Mouse (Mus musculus) embryo, embryonic 9.5 days (tissue): ENCODE results near the gene Vsnl1.

Experiments
- DNase-seq: peaks from one replicate; pipeline ENCODE4 v3.0.0-alpha.2; 2017; ENCODE audit errors: extremely low spot score

Vsnl1 gene

DNA sequence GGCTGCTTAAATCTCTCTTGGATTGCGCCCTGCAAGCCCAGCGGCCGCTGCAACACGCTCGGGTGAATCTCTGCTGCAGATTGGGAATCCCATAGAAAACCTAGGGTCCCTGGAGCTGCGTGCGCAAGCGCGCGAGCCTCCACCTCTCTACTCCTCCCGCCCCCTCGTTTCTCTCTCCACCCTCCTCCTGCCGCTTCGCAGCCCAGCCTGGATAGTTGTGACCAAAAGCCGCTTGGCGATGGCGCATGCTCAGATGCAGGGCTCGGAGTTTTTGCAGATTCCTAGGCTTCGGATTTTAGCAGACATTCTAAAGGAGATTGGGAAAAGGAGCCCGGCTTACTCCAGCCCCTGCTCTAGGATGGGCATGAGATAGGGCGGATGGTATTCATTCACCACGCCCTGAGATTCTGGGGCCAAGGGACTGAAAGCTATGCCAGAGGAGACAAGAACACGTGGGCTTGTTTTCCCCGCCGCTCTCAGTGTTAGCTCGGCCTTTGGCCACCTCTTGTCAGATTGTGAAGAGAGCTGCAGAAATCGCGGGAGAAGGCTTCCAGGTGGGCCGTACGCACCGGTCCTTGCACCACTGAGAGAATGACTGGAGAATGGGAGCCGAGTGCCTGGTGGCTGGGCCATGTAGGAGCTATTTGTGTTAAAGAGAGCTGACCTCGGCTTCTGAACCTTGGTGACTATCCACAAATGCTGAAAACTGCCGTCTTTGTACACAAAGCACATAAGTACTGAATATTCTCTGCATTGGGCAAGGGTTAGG, at the start of gene Vsnl1:
TSS of gene Vsnl1 (minus strand) at position 117 of the 769 bp plus-strand sequence.
- DNase-seq: peak; percentile 87

- no peak for DNase-seq
Measured at GRCm38 (mm10) chr12:11456632-11457031, 20.2 kb upstream of the Vsnl1 start.

DNA sequence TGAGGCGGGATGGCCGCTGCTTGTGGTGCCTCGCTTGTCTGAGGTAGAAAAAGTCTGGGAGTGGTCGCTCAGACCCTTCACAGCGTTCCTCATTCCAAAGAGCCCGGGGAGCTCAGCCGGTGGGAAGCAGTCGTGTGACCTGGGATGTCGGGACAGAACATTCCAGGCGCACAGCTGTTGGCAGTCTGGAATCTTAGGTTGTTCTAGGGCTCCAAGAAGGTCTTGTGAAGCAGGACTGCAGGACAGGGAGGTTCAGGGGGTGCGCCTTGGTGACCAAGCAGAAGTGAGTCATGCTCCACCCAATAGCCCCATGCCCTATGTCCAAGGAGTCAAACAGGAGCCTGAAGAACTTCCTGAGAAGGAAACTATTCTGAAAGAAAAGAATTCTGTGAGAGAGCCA, 19.8 kb upstream of the Vsnl1 start:
- DNase-seq: no peak

DNA sequence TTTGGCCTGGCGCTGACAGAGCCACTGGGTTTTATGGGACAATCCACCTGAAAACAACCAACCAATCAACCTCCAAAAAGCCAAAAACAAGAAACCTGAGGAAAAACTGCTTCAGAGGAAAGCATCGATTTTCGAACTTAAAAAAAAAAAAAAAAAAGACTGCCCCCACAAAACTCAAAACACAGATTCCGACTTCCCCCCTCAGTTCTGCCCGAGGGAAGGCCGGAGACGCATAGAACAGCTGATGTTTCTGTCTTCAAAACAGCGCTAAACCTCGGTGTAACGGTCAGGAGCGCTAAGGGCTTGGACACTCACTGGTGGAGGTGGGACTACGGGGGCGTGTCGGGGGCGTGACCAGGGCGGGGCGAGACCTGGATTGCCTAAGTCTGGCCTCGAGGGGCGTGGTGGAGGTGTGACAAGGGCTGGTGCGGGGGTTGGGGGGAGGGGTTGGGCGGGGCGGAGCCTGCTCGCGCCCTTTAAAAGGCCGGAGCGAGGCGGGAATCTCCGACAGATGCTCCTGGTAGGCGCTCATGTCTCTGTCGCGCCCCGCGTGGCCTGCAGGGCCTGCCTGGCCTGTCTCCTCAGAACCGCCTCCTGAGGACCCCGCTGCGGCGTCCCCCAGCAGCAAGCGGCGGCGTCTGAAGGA, 19.3 kb upstream of the Vsnl1 start, which contains the start of gene Rad51ap2:
TSS of gene Rad51ap2 (plus strand) at position 531 of the 646 bp plus-strand sequence.
- DNase-seq: peak; percentile 98

- DNase-seq: no peak
Measured at GRCm38 (mm10) chr12:11454146-11454545, 17.7 kb upstream of the Vsnl1 start.

GRCm38 (mm10) chr12:11437907-11438447, 1.6 kb upstream of the Vsnl1 start:
- DNase-seq: peak; percentile 29

GRCm38 (mm10) chr12:11437266-11437906, 973 bp upstream of the Vsnl1 start:
- DNase-seq: peak; percentile 85

DNA sequence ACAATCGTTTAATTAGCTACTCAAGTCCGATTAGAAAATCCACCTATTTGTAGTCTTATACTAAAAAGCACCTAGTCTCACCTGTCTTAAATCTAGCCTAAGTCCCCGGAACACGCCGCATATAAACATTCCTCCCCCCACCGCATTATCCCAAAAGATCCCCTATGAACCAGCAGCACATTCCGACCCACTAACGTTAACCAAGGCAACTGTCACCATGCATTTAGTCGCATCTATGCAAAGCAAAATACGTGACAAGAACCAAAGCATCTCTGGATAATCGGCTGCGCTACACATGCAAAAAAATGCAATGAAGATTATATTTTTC, 426 bp downstream of the Vsnl1 start:
- peak; percentile 4 for DNase-seq

DNA sequence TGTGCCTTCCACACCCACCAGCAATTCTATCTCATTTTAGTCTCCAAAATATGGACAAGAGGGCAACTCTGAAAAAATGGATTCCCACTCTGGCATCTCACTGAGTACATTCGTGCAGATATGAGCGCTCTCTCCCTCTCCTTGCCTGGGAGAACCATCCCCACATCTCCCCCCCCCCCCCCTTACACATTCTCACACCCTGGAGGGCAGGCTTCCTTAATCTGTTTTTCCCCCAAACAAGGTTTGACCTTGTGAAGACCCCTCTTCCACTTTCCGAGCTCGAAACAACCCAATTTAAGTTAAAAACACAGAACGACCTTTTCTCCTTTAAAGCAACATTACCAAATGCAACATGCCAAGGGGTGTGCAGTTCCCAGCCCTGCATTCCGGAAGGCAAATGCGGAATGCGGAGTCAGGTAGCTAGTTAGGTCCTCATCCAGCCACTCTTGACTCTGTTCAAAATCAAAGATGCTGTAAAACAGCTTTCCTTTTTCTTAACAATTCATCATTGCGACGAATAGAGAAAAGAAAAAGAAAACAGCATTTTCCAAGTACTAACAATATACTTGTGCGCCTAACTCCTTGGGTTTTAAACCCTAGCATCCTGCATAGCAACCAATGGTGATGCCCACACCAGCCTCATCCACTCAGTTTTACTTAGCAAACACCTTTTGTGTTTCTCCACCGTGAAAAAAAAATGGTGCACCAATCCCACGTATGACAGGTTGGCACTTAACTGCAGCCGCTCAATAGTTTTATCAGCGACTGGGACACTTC, 979 bp downstream of the Vsnl1 start:
- peak; percentile 12 for DNase-seq

DNA sequence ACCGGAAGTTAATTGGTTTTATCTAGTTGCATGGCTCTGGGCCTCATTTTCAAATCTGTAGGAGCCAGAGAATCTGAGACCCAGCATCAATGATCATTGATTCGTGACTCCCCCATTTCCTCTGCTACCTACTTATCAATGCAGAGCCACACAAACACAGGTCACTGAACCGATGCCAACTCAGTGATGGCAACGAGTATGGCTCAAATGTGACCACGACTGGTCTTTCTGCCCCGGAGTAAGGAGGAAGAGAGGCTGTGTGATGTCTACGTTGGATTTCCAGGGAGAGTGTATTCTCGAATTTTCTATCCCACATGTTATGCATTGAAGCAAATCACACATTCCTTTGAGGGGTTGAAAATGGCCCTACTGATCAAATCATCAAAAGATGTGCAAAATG, 2.0 kb downstream of the Vsnl1 start:
- DNase-seq: no peak

DNA sequence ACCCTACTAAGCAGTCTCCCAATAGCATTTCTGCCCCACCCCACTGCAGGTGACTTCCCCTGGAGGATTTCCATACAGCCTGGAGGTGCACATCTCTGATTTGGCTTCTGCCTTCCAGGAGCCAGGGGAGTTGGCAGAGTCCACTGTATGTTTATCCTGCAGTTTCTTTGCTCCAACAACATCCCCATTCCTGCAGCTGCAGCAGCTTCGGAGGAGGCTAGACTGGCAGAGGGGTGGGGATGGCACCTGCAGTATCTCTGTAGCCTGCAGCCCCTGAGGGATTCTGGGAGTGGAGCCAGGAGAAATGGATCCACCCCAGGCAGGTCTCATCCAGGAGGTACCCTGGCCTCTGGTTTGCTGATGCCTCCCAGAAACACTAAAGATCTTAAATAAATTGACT, 2.7 kb downstream of the Vsnl1 start:
- no peak for DNase-seq

DNA sequence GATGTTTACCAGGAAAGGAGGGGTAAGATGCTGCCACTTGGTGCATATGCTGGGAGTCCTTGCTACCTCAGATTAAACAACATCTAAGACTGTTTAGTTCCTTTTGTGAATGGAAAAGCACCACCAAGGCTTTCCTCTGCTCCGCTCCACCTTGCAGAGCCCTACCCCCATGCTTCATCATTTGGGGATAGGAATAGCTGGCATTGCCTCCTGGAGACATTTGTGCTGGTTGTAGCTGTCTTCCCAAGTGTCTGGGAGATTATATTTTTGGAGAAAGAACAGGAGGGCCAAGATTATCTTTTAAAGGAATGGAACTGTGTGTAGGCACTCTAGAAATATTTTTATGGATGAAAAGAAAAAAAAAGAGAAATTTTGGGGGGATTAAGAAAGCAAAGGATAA, 3.3 kb downstream of the Vsnl1 start:
- DNase-seq: no peak

DNA sequence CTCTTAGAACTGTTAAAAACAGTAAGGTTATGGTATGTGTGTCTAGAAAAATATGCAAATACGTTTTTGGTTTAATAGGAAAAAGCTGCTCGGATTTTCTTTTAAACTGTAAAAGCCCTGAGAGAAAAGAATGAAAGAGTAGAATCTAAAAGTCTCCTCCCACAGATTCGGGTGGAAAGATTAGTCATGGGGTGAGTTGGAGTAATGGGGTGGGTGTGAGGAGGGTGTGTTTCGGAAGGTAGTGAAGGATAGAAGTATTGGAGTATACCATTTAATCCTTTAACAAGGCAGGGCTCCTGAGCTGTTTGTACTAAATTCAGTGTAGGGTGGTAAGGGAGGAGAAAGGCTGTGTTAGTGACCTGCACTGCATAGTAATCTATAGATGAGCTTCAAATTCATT, 9.0 kb downstream of the Vsnl1 start:
- no peak for DNase-seq

GRCm38 (mm10) chr12:11418112-11418511, 18.3 kb downstream of the Vsnl1 start:
- DNase-seq: no peak

DNA sequence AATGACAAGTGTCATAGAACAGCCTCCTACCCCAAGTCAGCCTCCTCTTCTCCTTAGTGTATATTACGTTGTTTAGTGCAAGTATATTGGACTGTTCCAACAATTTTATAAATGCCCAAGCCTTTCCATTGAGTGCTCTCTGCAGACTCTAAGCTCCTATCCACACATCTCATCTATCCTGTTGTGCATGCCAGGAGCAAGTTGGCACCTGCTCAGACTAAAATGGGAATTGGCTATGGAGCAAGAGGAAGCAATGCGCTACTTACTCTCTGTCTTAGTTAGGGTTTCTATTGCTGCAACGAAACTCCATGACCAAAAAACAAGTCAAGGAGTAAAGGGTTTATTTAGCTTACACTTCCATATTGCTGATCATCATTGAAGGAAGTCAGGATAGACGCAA, 28.7 kb downstream of the Vsnl1 start:
- DNase-seq: no peak

DNA sequence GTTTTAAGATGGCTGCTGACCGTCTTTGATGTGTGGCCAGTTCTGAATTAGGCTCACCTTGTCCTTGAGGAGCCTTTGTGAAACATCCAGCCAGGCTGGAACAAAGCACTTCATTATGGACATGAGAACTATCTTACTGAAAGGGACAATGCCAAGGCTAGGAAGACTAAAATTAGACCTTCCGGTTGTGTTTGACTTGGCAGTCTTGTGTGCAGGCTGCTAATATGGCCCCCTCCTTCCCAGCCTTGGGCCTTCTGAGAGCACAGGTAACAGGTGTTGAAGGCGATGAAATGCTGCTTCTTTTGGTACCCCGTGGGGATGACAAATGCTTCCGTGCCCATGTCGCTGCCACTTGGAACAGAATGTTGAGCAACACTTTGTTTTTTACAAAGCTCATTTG, 37.6 kb downstream of the Vsnl1 start:
- no peak for DNase-seq

DNA sequence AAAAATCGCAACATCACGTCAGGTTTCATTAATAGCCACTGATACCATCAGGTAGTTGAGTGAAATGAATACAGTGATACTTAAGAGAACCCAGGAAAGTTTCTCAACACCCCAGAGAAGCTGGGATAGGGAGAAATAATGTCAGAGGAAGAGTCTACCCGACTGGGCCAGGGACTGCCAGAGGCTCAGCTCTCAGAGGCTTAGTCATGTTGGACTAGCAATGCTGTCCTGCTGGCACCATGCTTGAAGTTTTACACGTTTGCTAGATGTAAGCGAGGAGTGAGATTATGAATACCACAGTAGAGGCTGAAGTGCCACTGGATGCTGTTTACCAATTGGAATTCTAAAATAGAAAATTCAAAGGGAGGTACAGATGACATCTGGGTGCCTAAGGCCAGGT, 39.4 kb downstream of the Vsnl1 start:
- DNase-seq: no peak

GRCm38 (mm10) chr12:11395470-11395869, 40.9 kb downstream of the Vsnl1 start:
- DNase-seq: no peak

DNA sequence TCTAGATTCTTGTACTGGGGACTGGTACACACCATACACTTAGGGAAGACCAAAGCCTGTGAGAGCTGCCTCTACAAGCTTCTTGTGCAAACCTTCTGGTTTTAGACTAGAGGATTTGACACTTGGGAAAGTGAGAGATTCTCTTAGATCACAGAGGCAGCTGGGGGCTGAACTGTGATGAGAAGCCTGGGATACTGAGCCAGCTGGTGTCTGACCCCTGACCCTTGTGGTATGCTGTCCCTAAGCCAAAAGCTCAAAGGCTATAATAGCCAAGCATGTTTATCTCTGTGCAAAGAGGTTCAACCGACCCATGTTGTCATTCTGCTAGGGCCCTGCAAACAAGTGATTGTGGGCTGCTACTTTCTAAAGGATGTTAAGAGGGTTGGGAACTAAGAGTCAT, 43.9 kb downstream of the Vsnl1 start:
- DNase-seq: peak; percentile 45

- DNase-seq: peak; percentile 20
Measured at GRCm38 (mm10) chr12:11391244-11391949, 45.0 kb downstream of the Vsnl1 start.

GRCm38 (mm10) chr12:11389141-11389540, 47.3 kb downstream of the Vsnl1 start:
- DNase-seq: no peak
